Mouse (Mus musculus): ENCODE data around the gene Zfyve27. TPM values are rescaled to one million over a fixed set of nuclear protein-coding genes. Genes with fewer than 3 reads are reported as not detected.

Gene Zfyve27
- polyA plus RNA-seq, 1 experiment from 2014 or later: 35.5 TPM

DNA sequence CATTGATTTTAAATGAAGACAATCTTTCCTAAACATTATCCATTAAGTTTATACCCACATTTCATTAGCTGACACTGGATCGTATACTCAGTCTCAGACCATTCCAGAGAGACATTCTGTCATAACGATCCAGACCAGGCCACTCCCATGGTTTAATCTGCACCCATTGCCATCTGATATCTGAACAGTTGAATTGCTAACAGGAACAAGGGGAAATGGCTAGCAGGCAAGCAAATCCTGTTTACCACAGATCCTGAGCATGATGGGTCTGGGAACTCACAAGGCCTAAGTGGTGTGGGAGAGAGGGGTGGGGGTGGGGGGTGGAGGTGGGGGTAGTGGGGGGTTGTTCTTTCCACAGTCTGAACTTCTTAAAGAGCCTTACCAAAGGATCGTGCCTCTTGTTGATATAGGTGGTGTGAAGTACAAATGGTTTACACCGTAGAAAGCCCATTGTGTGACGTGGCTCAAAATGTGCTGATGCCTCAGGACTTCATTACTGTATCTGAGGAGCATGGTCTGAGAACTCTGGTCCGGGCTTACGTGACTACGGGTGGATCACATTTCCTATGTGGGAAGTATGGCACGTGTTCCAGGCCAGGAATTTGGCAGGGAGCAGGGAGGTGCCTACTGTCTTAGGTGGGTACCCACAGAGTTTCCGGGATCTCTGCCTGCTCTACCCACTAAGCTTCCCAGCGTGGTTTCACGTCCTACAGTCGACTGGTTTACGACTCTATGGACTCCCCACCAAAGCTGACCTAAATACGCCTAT, 25.1 kb upstream of the Zfyve27 start:
- Histone ChIP-seq H3K9ac (replicated peaks; ENCODE audit: low read length) (no peak overlapping the region), H3K4me3 (replicated peaks; ENCODE audit: low read depth, low read length) (no peak overlapping the region), H3K4me2 (ENCODE audit: low read length) (no peak overlapping the region), H3K9me3 (ENCODE audit: control insufficient read depth, low read length) (no peaks in the 10 kb centered on the region), H3K4me1 (ENCODE audit: control insufficient read depth, insufficient read depth, low read length) (no peaks in the 10 kb centered on the region), H3K27me3 (ENCODE audit: control insufficient read depth, insufficient read depth, low read length) (no peaks in the 10 kb centered on the region), H3K27ac (replicated peaks; ENCODE audit: low read depth, low read length) (no peak overlapping the region), H3K36me3 (ENCODE audit: control insufficient read depth, insufficient read depth, low read length) (no peaks in the 10 kb centered on the region)
- WGBS: 91% methylated on average over 15 of the region's 15 CpGs
- ATAC-seq (ENCODE audit: low FRiP score, low TSS enrichment) (no peak), DNase-seq (no peak)

DNA sequence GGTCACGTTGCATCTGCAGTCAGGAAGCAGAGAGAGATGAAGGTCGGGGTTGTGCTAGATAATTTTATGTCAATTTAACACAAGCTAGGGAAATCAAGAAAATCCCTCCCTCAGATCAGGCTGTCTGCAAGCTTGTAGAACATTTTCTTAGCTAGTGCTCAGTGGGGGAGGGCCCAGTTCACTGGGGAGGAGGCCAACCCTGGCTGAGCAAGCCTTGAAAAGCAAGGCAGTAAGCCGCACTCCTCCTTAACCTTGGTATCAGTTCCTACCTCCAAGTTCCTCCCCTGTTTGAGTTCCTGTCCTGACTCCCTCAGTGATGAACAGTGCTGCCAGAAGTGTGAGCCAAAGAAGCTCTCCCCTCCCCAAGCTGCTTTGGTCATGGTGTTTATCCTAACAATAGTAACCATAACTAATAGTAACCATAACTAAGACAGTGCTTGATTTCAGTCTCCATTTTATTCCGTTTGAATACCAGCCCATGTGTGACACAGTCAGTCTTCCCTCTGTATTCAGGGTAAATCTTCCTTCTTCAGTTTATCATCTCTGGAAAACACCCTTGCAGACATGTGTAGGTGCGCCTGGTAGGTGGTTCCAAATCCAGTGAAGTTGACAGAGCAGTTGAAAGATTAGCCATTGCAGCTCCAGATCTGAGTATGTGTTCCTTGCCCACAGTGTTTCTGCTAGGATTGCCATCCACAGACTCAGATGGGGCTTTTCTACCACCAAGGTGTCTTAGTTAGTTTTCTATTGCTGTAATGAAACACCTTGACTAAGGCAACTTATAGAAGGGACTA, 23.8 kb upstream of the Zfyve27 start:
- Histone ChIP-seq H3K27me3 (ENCODE audit: control insufficient read depth, insufficient read depth, low read length) (no peaks in the 10 kb centered on the region), H3K4me3 (replicated peaks; ENCODE audit: low read depth, low read length) (no peak overlapping the region), H3K4me2 (ENCODE audit: low read length) (no peak overlapping the region), H3K4me1 (ENCODE audit: control insufficient read depth, insufficient read depth, low read length) (no peaks in the 10 kb centered on the region), H3K9me3 (ENCODE audit: control insufficient read depth, low read length) (no peaks in the 10 kb centered on the region), H3K27ac (replicated peaks; ENCODE audit: low read depth, low read length) (no peak overlapping the region), H3K9ac (replicated peaks; ENCODE audit: low read length) (no peak overlapping the region), H3K36me3 (ENCODE audit: control insufficient read depth, insufficient read depth, low read length) (no peaks in the 10 kb centered on the region)
- ATAC-seq (ENCODE audit: low FRiP score, low TSS enrichment) (no peak), DNase-seq (no peak)
- 84% methylated on average over 5 of the region's 5 CpGs for WGBS

DNA sequence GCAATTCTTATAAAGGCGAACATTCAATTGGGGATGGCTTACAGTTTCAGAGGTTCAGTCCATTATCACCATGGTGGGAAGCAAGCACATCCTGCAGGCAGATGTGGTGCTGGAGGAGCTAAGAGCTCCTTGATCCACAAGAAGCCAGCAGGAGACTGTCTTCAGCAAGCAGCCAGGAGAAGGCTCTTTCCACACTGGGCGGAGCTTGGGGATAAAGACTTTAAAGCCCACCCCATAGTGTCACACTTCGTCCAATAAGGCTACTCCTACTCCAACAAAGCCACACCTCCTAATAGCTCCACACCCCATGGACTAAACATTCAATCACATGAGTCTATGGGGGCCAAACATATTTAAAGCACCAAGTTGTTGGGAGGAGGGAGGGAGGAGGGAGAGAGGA, 21.8 kb upstream of the Zfyve27 start:
- ATAC-seq (ENCODE audit: low FRiP score, low TSS enrichment): no peak
- WGBS: 74% methylated on average over 3 of the region's 3 CpGs

DNA sequence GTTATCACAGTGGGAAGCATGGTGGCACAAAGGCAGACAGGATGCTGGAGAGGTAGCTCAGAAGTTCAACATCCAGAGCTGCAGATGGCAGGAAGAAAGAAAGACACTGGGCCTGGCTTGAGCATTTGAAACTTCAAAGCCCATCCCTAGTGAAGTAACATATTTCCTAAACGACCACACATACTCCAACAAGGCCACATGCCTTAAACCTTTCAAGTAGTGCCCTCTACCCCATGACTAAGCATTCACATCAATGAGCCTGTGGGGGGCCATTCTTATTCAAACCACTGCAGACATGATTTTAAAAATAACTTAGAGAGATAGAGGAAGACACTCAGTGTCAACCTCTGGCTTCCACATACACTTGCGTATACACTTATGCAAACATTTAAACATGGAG, 21.0 kb upstream of the Zfyve27 start:
- no peak overlapping the region for H3K4me2 ChIP-seq (ENCODE audit: low read length)
- H3K36me3 ChIP-seq (ENCODE audit: control insufficient read depth, insufficient read depth, low read length): no peaks in the 10 kb centered on the region
- WGBS: 77% methylated on average over 2 of the region's 2 CpGs
- H3K9me3 ChIP-seq (ENCODE audit: control insufficient read depth, low read length): no peaks in the 10 kb centered on the region
- no peak overlapping the region for H3K4me3 ChIP-seq (replicated peaks; ENCODE audit: low read depth, low read length)
- no peak overlapping the region for H3K27ac ChIP-seq (replicated peaks; ENCODE audit: low read depth, low read length)
- ATAC-seq (ENCODE audit: low FRiP score, low TSS enrichment) (no peak), DNase-seq (no peak)
- H3K4me1 ChIP-seq (ENCODE audit: control insufficient read depth, insufficient read depth, low read length): no peaks in the 10 kb centered on the region
- peaks cover 12% of the 10 kb centered on the region; the same call in 1 of the 2 replicates for H3K27me3 ChIP-seq (ENCODE audit: control insufficient read depth, insufficient read depth, low read length)
- no peak overlapping the region for H3K9ac ChIP-seq (replicated peaks; ENCODE audit: low read length)

More for the DNA sequence above, 21.8 kb upstream of the Zfyve27 start:
- no peak overlapping the region for H3K9ac ChIP-seq (replicated peaks; ENCODE audit: low read length)
- no peak overlapping the region for H3K4me2 ChIP-seq (ENCODE audit: low read length)
- peaks cover 10% of the 10 kb centered on the region; the same call in 1 of the 2 replicates for H3K27me3 ChIP-seq (ENCODE audit: control insufficient read depth, insufficient read depth, low read length)
- no peak overlapping the region for H3K27ac ChIP-seq (replicated peaks; ENCODE audit: low read depth, low read length)
- no peaks in the 10 kb centered on the region for H3K9me3 ChIP-seq (ENCODE audit: control insufficient read depth, low read length)
- no peaks in the 10 kb centered on the region for H3K36me3 ChIP-seq (ENCODE audit: control insufficient read depth, insufficient read depth, low read length)
- H3K4me3 ChIP-seq (replicated peaks; ENCODE audit: low read depth, low read length): no peak overlapping the region
- DNase-seq: no peak
- H3K4me1 ChIP-seq (ENCODE audit: control insufficient read depth, insufficient read depth, low read length): no peaks in the 10 kb centered on the region

DNA sequence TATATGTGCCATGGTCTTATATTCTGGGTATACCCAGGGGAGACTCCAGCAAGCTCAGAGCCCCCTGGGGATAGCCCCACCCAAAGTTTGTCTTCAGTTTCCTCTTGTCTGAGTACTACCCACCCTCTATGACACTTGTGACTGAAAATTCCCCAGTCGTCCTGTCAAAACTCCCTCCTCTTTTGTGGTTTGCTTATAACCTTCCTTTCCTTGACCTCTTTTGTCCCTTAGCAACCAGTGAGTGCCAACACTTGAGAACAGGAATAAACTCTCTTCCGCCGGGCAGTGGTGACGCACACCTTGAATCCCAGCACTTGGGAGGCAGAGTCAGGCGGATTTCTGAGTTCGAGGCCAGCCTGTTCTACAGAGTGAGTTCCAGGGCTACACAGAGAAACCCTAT, 19.7 kb upstream of the Zfyve27 start:
- 55% methylated on average over 6 of the region's 6 CpGs for WGBS

DNA sequence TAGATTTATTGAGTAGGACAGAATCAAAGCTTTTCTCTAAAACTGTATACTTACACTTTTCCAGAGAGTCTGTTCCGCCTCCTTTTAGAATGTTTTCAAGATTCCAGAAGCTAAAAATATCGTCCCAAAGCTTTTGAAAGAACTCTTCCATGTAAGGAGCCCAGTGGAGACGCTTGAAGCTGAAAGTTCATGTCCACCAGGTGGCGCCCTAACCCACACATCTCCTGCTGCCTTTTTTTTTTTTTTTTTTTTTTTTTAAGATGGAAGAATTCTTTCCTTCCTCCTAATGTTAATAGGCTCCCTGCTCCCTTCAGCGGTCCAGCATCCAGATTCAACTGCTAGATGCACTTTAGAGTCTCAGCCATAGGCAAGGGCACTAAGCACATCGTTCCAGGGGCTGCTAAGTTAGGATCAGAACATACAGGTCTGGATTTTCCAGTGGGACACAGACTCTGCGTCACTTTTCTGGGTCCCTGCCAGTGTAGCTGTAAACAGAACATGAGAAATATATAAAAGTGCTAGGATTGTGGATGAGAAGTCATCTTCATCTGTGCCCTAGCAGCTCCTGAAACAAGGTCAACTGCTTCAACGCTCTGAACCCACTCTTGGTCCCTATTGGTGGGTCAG, 19.1 kb upstream of the Zfyve27 start:
- H3K9ac ChIP-seq (replicated peaks; ENCODE audit: low read length): no peak overlapping the region
- ATAC-seq (ENCODE audit: low FRiP score, low TSS enrichment) (no peak), DNase-seq (peak; percentile 92)
- H3K4me1 ChIP-seq (ENCODE audit: control insufficient read depth, insufficient read depth, low read length): no peaks in the 10 kb centered on the region
- H3K27me3 ChIP-seq (ENCODE audit: control insufficient read depth, insufficient read depth, low read length): peaks cover 24% of the 10 kb centered on the region
- H3K4me3 ChIP-seq (replicated peaks; ENCODE audit: low read depth, low read length): no peak overlapping the region
- H3K27ac ChIP-seq (replicated peaks; ENCODE audit: low read depth, low read length): no peak overlapping the region
- no peak overlapping the region for H3K4me2 ChIP-seq (ENCODE audit: low read length)
- no peaks in the 10 kb centered on the region for H3K36me3 ChIP-seq (ENCODE audit: control insufficient read depth, insufficient read depth, low read length)
- WGBS: 33% methylated on average over 8 of the region's 8 CpGs
- H3K9me3 ChIP-seq (ENCODE audit: control insufficient read depth, low read length): no peaks in the 10 kb centered on the region

More for the DNA sequence above, 19.7 kb upstream of the Zfyve27 start:
- Histone ChIP-seq H3K4me1 (ENCODE audit: control insufficient read depth, insufficient read depth, low read length) (no peaks in the 10 kb centered on the region), H3K27me3 (ENCODE audit: control insufficient read depth, insufficient read depth, low read length) (peaks cover 23% of the 10 kb centered on the region), H3K36me3 (ENCODE audit: control insufficient read depth, insufficient read depth, low read length) (no peaks in the 10 kb centered on the region), H3K4me2 (ENCODE audit: low read length) (no peak overlapping the region), H3K4me3 (replicated peaks; ENCODE audit: low read depth, low read length) (no peak overlapping the region), H3K9me3 (ENCODE audit: control insufficient read depth, low read length) (no peaks in the 10 kb centered on the region), H3K27ac (replicated peaks; ENCODE audit: low read depth, low read length) (no peak overlapping the region), H3K9ac (replicated peaks; ENCODE audit: low read length) (no peak overlapping the region)
- no peak for ATAC-seq (ENCODE audit: low FRiP score, low TSS enrichment)
- DNase-seq: no peak

DNA sequence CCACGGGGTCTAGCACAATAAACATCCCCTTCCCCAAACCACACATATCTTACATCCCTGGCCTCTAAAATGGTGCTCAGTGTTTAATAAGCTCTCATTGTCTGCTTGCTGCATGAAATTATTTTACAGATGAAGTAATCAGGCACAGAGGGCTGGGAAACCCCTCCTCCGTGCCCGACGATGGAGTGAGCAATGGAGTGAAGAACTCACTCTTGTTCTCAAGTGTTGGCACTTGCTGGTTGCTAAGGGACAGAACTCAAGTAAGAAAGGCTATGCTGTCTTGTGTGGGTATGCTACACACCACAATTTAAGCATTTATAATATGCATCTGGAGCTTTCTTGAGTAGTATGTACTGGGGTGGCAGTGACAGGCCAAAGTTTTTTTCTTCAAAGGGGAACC, 18.5 kb upstream of the Zfyve27 start:
- no peak overlapping the region for H3K9ac ChIP-seq (replicated peaks; ENCODE audit: low read length)
- no peak for ATAC-seq (ENCODE audit: low FRiP score, low TSS enrichment)

DNA sequence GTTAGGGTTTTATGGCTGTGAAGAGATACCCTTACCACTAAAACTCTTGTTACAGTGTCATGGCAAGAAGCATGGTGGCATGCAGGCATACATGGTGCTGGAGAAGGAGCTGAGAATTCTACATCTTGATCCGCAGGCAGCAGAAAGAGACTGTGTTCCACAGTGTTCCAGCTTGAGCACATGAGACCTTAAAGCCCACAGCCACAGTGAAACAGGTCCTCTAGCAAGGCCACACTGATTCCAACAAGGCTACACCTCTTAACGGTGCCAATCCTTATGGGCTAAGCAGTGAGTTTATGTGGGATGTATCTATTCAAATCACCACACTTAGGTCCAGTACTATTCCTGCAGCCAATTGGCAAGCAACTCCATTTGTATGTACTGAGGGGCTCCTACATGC, 18.0 kb upstream of the Zfyve27 start:
- WGBS: 95% methylated on average over 2 of the region's 2 CpGs
- Histone ChIP-seq H3K27ac (replicated peaks; ENCODE audit: low read depth, low read length) (no peak overlapping the region), H3K4me2 (ENCODE audit: low read length) (no peak overlapping the region), H3K9ac (replicated peaks; ENCODE audit: low read length) (no peak overlapping the region), H3K4me3 (replicated peaks; ENCODE audit: low read depth, low read length) (no peak overlapping the region), H3K9me3 (ENCODE audit: control insufficient read depth, low read length) (no peaks in the 10 kb centered on the region), H3K36me3 (ENCODE audit: control insufficient read depth, insufficient read depth, low read length) (no peaks in the 10 kb centered on the region), H3K4me1 (ENCODE audit: control insufficient read depth, insufficient read depth, low read length) (no peaks in the 10 kb centered on the region), H3K27me3 (ENCODE audit: control insufficient read depth, insufficient read depth, low read length) (peaks cover 24% of the 10 kb centered on the region)
- ATAC-seq (ENCODE audit: low FRiP score, low TSS enrichment) (no peak), DNase-seq (no peak)

More for the DNA sequence above, 18.5 kb upstream of the Zfyve27 start:
- no peak for DNase-seq
- Histone ChIP-seq H3K36me3 (ENCODE audit: control insufficient read depth, insufficient read depth, low read length) (no peaks in the 10 kb centered on the region), H3K27me3 (ENCODE audit: control insufficient read depth, insufficient read depth, low read length) (peaks cover 24% of the 10 kb centered on the region), H3K4me3 (replicated peaks; ENCODE audit: low read depth, low read length) (no peak overlapping the region), H3K4me2 (ENCODE audit: low read length) (no peak overlapping the region), H3K27ac (replicated peaks; ENCODE audit: low read depth, low read length) (no peak overlapping the region), H3K4me1 (ENCODE audit: control insufficient read depth, insufficient read depth, low read length) (no peaks in the 10 kb centered on the region), H3K9me3 (ENCODE audit: control insufficient read depth, low read length) (no peaks in the 10 kb centered on the region)
- WGBS: 71% methylated on average over 4 of the region's 4 CpGs

All from midbrain, embryonic 14.5 days (tissue).